In genomic region chr6:94640297-94640696, GRCm38 (mm10) we compare ENCODE assay signal across 8 mouse cellular contexts. TPM values are rescaled to one million over a fixed set of nuclear protein-coding genes. Genes with fewer than 3 reads are reported as not detected.
DNase-seq lines count a peak whose midpoint lies in the region; ATAC-seq and TF ChIP-seq lines count a peak whose summit lies in the region.

No protein-coding gene starts in this region.

- TF ChIP-seq CTCF in lung, postnatal 0 days (IDR thresholded peaks at IDR 0.05) = no peak
- no peak for TF ChIP-seq CTCF in cerebellum, adult 2 months (IDR thresholded peaks at IDR 0.05; ENCODE audit: borderline replicate concordance, insufficient read depth, low read depth, low read length)

- 47% methylated on average over 7 of the region's 7 CpGs for WGBS in lung, postnatal 0 days
- WGBS in cerebellum, adult 2 months = 7% methylated on average over 7 of the region's 7 CpGs
- 43% methylated on average over 7 of the region's 7 CpGs for WGBS in forebrain, embryonic 15.5 days
- WGBS in midbrain, embryonic 12.5 days = 48% methylated on average over 7 of the region's 7 CpGs

- no peak overlapping the region for H3K27ac ChIP-seq in lung, postnatal 0 days (ENCODE audit: low read length)
- H3K27ac ChIP-seq in cerebellum, adult 2 months (ENCODE audit: insufficient read depth, low read length) = peak overlapping the region; percentile 46
- H3K27ac ChIP-seq in forebrain, embryonic 15.5 days (replicated peaks) = 0 out of 2 replicates have a peak overlapping the region, but pooled peaks have one; percentile 23
- 0 out of 2 replicates have a peak overlapping the region, but pooled peaks have one; percentile 20 for H3K27ac ChIP-seq in midbrain, embryonic 12.5 days (replicated peaks)

- no peak overlapping the region for H3K4me2 ChIP-seq in lung, postnatal 0 days (replicated peaks; ENCODE audit: low read depth, low read length)
- no peak overlapping the region for H3K4me2 ChIP-seq in forebrain, embryonic 15.5 days (replicated peaks)
- no peak overlapping the region for H3K4me2 ChIP-seq in midbrain, embryonic 12.5 days (replicated peaks)

- no peak overlapping the region for H3K9ac ChIP-seq in lung, postnatal 0 days (replicated peaks; ENCODE audit: low read depth)
- H3K9ac ChIP-seq in forebrain, embryonic 15.5 days (replicated peaks) = no peak overlapping the region
- H3K9ac ChIP-seq in midbrain, embryonic 12.5 days (replicated peaks) = no peak overlapping the region

- peak; percentile 15 for DNase-seq in lung, postnatal 36 days
- DNase-seq in lung, postnatal 0 days (ENCODE audit: low spot score) = no peak
- DNase-seq in cerebellum, adult 2 months = peak; percentile 77 to 88
- no peak for DNase-seq in frontal cortex, postnatal 14 days (ENCODE audit: low spot score in 2 of 2)
- no peak for DNase-seq in thymus, postnatal 36 days
- DNase-seq in lung, postnatal 14 days = no peak

- H3K36me3 ChIP-seq in lung, postnatal 0 days (ENCODE audit: insufficient read depth, low read length) = no peaks in the 10 kb centered on the region
- H3K36me3 ChIP-seq in forebrain, embryonic 15.5 days = no peaks in the 10 kb centered on the region
- H3K36me3 ChIP-seq in midbrain, embryonic 12.5 days = peaks cover 4% of the 10 kb centered on the region; the same call in 1 of the 2 replicates

- no peak overlapping the region for H3K4me3 ChIP-seq in lung, postnatal 0 days (ENCODE audit: low read depth, low read length)
- no peak overlapping the region for H3K4me3 ChIP-seq in cerebellum, adult 2 months (replicated peaks; ENCODE audit: insufficient read depth, low read depth, low read length)
- no peak overlapping the region for H3K4me3 ChIP-seq in forebrain, embryonic 15.5 days
- no peak overlapping the region for H3K4me3 ChIP-seq in midbrain, embryonic 12.5 days

- H3K27me3 ChIP-seq in lung, postnatal 0 days (replicated peaks; ENCODE audit: insufficient read depth, low read length) = no peaks in the 10 kb centered on the region
- no peaks in the 10 kb centered on the region for H3K27me3 ChIP-seq in cerebellum, adult 2 months (ENCODE audit: control insufficient read depth, insufficient read depth, low read length)
- H3K27me3 ChIP-seq in forebrain, embryonic 15.5 days = no peaks in the 10 kb centered on the region
- H3K27me3 ChIP-seq in midbrain, embryonic 12.5 days = no peaks in the 10 kb centered on the region

- TF ChIP-seq POLR2A in cerebellum, adult 2 months (IDR thresholded peaks at IDR 0.05; ENCODE audit: borderline replicate concordance, insufficient read depth, low read length) = no peak; the same call in 1 of the 2 replicates

- no peak for TF ChIP-seq EP300 in lung, postnatal 0 days (IDR thresholded peaks at IDR 0.05)

- no peaks in the 10 kb centered on the region for H3K9me3 ChIP-seq in lung, postnatal 0 days (ENCODE audit: low read length)
- H3K9me3 ChIP-seq in forebrain, embryonic 15.5 days = no peaks in the 10 kb centered on the region
- H3K9me3 ChIP-seq in midbrain, embryonic 12.5 days = no peaks in the 10 kb centered on the region

- H3K4me1 ChIP-seq in lung, postnatal 0 days (ENCODE audit: insufficient read depth, low read depth, low read length) = peaks cover 4% of the 10 kb centered on the region; the same call in 1 of the 2 replicates
- peaks cover 12% of the 10 kb centered on the region for H3K4me1 ChIP-seq in cerebellum, adult 2 months (ENCODE audit: control insufficient read depth, insufficient read depth, low read length)
- peaks cover 8% of the 10 kb centered on the region for H3K4me1 ChIP-seq in forebrain, embryonic 15.5 days
- H3K4me1 ChIP-seq in midbrain, embryonic 12.5 days = peaks cover 31% of the 10 kb centered on the region

- ATAC-seq in lung, postnatal 0 days = no peak
- ATAC-seq in forebrain, embryonic 15.5 days (replicated peaks) = no peak
- ATAC-seq in midbrain, embryonic 12.5 days (ENCODE audit: low FRiP score, low read depth) = no peak

RNA-seq across cellular contexts. Expression of gene Lrig1, which starts 59.7 kb away (rescaled TPM):
- polyA plus RNA-seq in lung, postnatal 0 days (2015; fragmentation: Nextera tagmentation; extraction: Ambion mirVana) = 8.1 and 9.2 TPM in 2 replicates
- 84.5 and 86.2 TPM in 2 replicates for polyA plus RNA-seq in cerebellum, adult 2 months (2012; rRNA removed)
- 7.4 and 9.8 TPM in 2 replicates for polyA plus RNA-seq in forebrain, embryonic 15.5 days (2015; fragmentation: Nextera tagmentation; extraction: Ambion mirVana)
- polyA plus RNA-seq in midbrain, embryonic 12.5 days (2016; fragmentation: Nextera tagmentation; extraction: Ambion mirVana) = 14.4 and 17.3 TPM in 2 replicates

Comparison
In these comparisons a context has a peak if more than half of its experiments do, and no peak if none do; other contexts are left out.
1. DNase-seq: peak in lung, postnatal 36 days (single experiment) and cerebellum, adult 2 months (2 of 2); none in lung, postnatal 0 days (single experiment), frontal cortex, postnatal 14 days (0 of 2), thymus, postnatal 36 days (0 of 2) and lung, postnatal 14 days (single experiment).